Mouse (Mus musculus): ENCODE measurements around the gene Psap. TPM values are rescaled to one million over a fixed set of nuclear protein-coding genes. Genes with fewer than 3 reads are reported as not detected.
A peak's percentile ranks its signal among the peaks of the same experiment; 100 is the strongest.

Gene Psap
- total RNA-seq, 2 experiments from 2014 or later = 806 to 812 TPM

- intact Hi-C loops (cut with DNase I) = no loop called here
- DNase-seq = no peak
Observed at GRCm38 (mm10) chr10:60261530-60261929, 15.9 kb upstream of the Psap start.

- DNase-seq = peak; percentile 91
- intact Hi-C loops (cut with DNase I) = no loop called here
Observed at GRCm38 (mm10) chr10:60262386-60262785, 15.0 kb upstream of the Psap start.

- intact Hi-C loops (cut with DNase I) = no loop called here
- DNase-seq = no peak
Observed at GRCm38 (mm10) chr10:60263351-60263750, 14.1 kb upstream of the Psap start.

- intact Hi-C loops (cut with DNase I) = no loop called here
Observed at GRCm38 (mm10) chr10:60265252-60265651, 12.2 kb upstream of the Psap start.

GRCm38 (mm10) chr10:60266842-60267401 is 10.5 kb upstream of the Psap start:
- intact Hi-C loops (cut with DNase I) = no loop called here
- no peak for DNase-seq

More at GRCm38 (mm10) chr10:60265252-60265651, 12.2 kb upstream of the Psap start:
- DNase-seq = peak; percentile 49 to 62

- intact Hi-C loops (cut with DNase I) = no loop called here
- no peak for DNase-seq
Observed at GRCm38 (mm10) chr10:60268738-60269137, 8.7 kb upstream of the Psap start.

- no peak for DNase-seq
- intact Hi-C loops (cut with DNase I) = no loop called here
Observed at GRCm38 (mm10) chr10:60269141-60270064, 8.0 kb upstream of the Psap start.

GRCm38 (mm10) chr10:60271015-60271414 is 6.4 kb upstream of the Psap start:
- intact Hi-C loops (cut with DNase I) = no loop called here

GRCm38 (mm10) chr10:60272241-60272640 is 5.2 kb upstream of the Psap start:
- DNase-seq = no peak
- intact Hi-C loops (cut with DNase I) = no loop called here

More at GRCm38 (mm10) chr10:60271015-60271414, 6.4 kb upstream of the Psap start:
- no peak for DNase-seq

GRCm38 (mm10) chr10:60273382-60273781 is 4.0 kb upstream of the Psap start:
- intact Hi-C loops (cut with DNase I) = no loop called here
- no peak for DNase-seq

GRCm38 (mm10) chr10:60278006-60278399 is 576 bp downstream of the Psap start:
- intact Hi-C loops (cut with DNase I) = no loop called here
- DNase-seq = no peak

GRCm38 (mm10) chr10:60278786-60279185 is 1.4 kb downstream of the Psap start:
- intact Hi-C loops (cut with DNase I) = no loop called here

GRCm38 (mm10) chr10:60279290-60279940 is 2.0 kb downstream of the Psap start:
- intact Hi-C loops (cut with DNase I) = no loop called here
- DNase-seq = no peak

More at GRCm38 (mm10) chr10:60278786-60279185, 1.4 kb downstream of the Psap start:
- DNase-seq = no peak

- intact Hi-C loops (cut with DNase I) = no loop called here
- peak; percentile 68 to 72 for DNase-seq
Observed at GRCm38 (mm10) chr10:60279941-60280301, 2.5 kb downstream of the Psap start.

GRCm38 (mm10) chr10:60280353-60280752 is 2.9 kb downstream of the Psap start:
- intact Hi-C loops (cut with DNase I) = no loop called here
- no peak for DNase-seq

- no peak for DNase-seq
- intact Hi-C loops (cut with DNase I) = no loop called here
Observed at GRCm38 (mm10) chr10:60281571-60282050, 4.2 kb downstream of the Psap start.

- intact Hi-C loops (cut with DNase I) = no loop called here
- peak; percentile 46 to 64 for DNase-seq
Observed at GRCm38 (mm10) chr10:60282116-60283014, 4.9 kb downstream of the Psap start.

GRCm38 (mm10) chr10:60284248-60284647 is 6.8 kb downstream of the Psap start:
- intact Hi-C loops (cut with DNase I) = no loop called here
- DNase-seq = no peak

GRCm38 (mm10) chr10:60284676-60285111 is 7.3 kb downstream of the Psap start:
- DNase-seq = peak in 1 of 2 experiments; percentile 30
- intact Hi-C loops (cut with DNase I) = no loop called here

GRCm38 (mm10) chr10:60285183-60285582 is 7.8 kb downstream of the Psap start:
- no peak for DNase-seq
- intact Hi-C loops (cut with DNase I) = no loop called here

Measured in heart, postnatal 10 days (tissue).